Mouse (Mus musculus) limb, embryonic 12.5 days (tissue): ENCODE measurements around the gene Prom1. TPM values are rescaled to one million over a fixed set of nuclear protein-coding genes. Genes with fewer than 3 reads are reported as not detected.

ENCODE experiments used
- polyA plus RNA-seq: library from polyadenylated mRNA; unstranded; fragments of >200 nt; fragmentation: Nextera tagmentation; extraction: Ambion mirVana; gene quantifications from 2 replicates; pipeline ENCODE4 v1.2.1, GENCODE M21; 2016

Prom1 gene
- polyA plus RNA-seq, 1 experiment from 2014 or later, result 85.0 TPM

Other genes with a start within 250 kb of the Prom1 start
- 9.9 and 11.5 TPM in 2 replicates for gene Cd38, start 233.5 kb downstream of the Prom1 start, polyA plus RNA-seq
- gene Gm7879, start 188.9 kb downstream of the Prom1 start, polyA plus RNA-seq, result 0.87 TPM in 1 of 2 replicates, not detected in the other
- 3.2 and 4.5 TPM in 2 replicates for gene Fgfbp1, start 120.3 kb downstream of the Prom1 start, polyA plus RNA-seq
- gene Tapt1, start 124.6 kb upstream of the Prom1 start, polyA plus RNA-seq, result 40.0 and 43.5 TPM in 2 replicates